Mouse (Mus musculus) E14TG2a.4 (cell line): ENCODE results near the gene Bcar1.

Source experiments
- CTCF ChIP-seq: conservative IDR thresholded peaks from 2 replicates; pipeline ENCODE4 v1.5.1; 2014; ENCODE audit warnings: low read length
- NANOG ChIP-seq: IDR thresholded peaks from 2 replicates; pipeline ENCODE4 v1.6.1; 2014; ENCODE audit warnings: borderline replicate concordance, low read length, mixed read lengths

DNA sequence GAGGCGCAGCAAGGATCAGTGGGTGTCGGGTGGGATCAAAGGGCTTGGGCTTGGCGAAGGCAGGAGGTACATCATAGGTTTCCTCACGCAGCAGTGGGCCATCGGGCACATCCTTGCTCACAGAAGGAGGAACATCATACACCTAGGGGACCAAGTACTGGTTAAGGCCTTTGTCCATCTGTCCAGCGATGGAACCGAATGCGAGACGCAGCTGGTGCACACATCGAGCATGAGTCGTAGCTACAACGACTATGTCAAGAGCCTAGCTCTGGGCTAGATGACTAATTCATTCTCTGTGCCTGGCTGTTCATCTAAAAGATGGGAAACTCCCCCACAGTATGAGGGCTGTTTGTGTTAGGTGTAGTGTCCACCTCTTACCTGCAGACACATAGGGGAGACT, 29.3 kb downstream of the Bcar1 start:
- TF ChIP-seq CTCF (no peak), NANOG (no peak)
